Mouse (Mus musculus) CD4-positive, CD25-positive, alpha-beta regulatory T cell, adult 2 months (primary cell): ENCODE data around the gene Angptl3.

ENCODE experiments used
- DNase-seq: peaks from one replicate; pipeline ENCODE4 v3.0.0-alpha.2; 2012; ENCODE audit warnings: low read depth, low spot score

The Angptl3 gene

DNA sequence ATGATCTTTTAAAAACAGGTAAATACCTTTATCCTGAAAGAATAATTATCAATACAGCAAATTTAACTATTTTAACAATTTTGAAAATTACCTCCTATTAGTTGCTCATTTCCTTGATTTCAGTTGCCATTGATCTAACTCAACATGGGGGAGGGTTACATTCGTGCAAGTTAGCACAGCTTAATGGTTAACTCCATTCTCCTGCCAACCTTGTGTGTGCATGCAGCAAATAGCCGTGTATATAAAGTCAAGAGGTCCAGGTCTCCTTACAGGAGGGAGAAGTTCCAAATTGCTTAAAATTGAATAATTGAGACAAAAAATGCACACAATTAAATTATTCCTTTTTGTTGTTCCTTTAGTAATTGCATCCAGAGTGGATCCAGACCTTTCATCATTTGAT lies at the start of gene Angptl3:
TSS of gene Angptl3 (plus strand) at position 269 of the 400 bp plus-strand sequence.
- no peak for DNase-seq

DNA sequence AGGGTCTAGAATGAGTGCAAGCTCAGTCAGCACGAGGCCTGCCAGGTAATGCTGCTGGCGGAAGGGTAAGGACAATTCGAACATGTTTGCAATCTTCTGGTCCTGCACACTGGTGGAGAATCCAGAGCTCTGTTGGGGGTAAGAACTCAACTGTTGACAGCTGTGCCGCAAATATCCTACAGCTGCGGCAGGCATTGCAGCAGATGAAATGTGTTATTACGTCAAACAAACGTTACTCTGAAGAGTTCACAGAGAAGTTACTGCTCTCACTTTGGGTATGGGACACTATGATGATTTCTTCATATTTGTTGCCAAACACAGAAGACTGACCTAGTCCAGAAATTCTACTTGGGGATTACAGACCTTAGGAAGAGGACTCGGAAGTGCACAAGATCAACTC lies 46.1 kb upstream of the Angptl3 start:
- no peak for DNase-seq

DNA sequence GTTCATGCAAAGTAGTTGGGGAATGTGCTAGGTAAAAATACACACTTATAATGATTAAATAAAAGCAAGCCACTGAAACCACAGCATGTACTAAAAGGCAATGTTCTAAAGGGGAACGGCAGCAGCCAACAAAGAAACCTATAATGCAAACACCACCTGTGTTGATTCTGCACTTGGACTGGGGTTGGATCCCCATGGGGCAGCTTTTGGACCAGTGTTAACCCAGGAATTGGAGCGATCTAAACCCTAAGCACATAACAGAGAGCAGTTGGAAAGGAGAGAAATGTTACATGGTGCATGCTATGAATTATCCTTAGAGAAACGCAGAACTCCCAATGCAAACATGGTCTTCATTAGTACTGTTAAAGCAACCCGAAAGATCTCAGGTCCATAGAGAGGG lies 37.3 kb upstream of the Angptl3 start:
- DNase-seq = no peak

DNA sequence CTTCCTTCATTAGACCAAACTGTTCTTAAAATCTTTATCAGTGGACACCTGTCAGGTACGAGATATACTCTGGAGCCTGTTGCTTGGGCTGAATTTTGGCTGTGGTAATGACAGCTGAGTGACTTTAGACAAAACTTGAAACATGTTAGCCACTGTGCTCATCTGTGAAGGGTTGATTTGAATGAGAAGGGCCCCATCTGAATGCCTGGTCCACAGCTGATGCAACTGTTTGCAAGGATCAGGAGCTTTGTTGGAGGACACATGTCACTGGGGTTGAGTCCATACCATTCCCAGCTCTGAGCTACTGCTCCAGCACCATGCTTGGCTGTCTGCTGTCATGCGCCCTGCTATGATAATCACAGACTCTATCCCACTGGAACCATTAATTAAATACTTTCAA lies 25.2 kb upstream of the Angptl3 start:
- DNase-seq = no peak

DNA sequence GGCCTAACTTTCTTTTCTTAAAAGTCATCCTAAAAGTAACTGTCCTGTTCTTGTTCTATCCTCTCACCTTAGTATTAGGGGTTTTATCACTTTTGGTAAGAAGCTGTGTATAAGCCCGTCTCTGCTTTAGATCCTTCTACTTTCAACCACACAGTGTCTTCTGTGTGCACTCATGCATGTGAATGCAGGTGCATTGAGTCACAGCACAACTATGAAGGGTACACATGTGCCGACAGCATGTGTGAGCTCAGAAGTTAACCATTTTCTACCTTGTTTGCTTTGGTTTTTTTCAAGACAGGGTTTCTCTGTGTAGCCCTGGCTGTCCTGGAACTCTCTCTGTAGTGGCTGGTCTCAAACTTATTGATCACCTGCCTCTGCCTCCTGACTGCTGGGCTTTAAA lies 24.4 kb upstream of the Angptl3 start:
- DNase-seq = no peak

DNA sequence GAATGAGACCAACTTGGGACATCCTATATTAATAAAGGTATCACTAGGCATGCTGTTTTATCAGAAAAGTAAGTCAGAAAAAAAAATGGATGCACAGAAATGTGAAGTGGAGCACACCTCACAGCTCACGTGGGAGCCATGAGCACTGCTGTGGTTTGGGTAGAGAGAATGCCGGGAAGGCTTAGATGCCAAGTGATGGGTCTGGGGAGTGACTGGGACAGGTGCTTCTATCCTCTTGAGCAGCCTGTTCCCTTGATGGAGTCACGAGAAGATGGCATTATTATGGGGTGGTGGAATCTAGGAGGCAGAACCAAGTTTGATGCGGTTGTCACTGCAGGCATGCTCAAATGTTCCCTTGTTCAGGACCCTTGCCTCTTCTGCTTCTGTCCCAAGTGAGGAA lies 19.7 kb upstream of the Angptl3 start:
- DNase-seq = no peak

DNA sequence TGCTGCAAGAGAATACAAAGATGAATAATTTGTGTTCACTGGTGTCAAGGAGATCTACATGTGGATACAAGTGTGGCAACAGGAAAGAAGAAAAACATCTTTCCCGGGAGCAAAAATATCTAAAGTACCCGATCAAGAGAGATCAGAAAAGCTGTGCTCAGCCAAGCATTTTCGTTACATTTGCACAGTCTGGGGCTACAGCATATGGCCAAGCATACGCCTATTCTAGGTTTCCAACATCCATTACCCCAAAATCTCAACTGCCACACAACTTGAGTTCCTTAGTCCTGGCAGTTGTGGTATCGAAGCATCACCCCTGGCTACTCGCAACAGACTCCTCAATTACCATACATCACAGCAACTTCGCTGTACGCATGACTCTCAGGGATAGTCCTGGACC lies 8.5 kb upstream of the Angptl3 start:
- no peak for DNase-seq

DNA sequence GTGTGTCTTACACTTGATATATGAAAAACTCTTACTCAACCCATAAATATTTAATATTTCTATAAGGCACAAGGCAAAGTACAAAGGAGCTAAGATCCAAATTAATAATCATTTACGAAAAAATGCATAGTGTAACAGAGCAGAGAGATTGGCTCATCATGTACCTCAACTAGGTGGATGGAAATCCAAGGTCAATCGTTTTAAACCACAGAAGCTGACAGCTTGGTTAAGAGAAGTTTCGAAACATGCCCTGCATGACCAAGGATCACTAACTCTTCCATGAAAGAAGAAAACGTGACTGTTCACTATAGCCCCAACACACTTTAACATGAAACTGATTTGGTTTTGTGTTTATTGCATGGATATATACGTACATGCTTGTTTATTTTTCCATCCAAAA lies 2.4 kb upstream of the Angptl3 start:
- no peak for DNase-seq

DNA sequence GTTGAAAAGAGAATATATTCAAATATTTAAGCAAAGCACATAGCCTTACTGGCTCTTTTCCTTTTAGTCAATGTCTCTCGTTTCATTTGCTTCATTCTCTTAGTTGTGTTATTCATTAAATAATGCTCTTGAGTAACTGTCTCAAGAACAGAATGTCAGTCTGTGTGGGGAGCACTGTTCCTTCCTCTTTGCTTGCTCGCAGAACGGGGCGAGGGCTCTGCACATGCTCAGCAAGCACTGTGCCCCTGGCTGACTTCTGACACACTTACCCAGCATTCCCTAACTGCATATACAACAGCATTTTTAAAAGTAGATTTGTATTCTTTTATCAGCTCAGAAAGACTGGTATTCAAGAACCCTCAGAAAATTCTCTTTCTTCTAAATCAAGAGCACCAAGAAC lies 2.2 kb downstream of the Angptl3 start:
- DNase-seq = no peak

DNA sequence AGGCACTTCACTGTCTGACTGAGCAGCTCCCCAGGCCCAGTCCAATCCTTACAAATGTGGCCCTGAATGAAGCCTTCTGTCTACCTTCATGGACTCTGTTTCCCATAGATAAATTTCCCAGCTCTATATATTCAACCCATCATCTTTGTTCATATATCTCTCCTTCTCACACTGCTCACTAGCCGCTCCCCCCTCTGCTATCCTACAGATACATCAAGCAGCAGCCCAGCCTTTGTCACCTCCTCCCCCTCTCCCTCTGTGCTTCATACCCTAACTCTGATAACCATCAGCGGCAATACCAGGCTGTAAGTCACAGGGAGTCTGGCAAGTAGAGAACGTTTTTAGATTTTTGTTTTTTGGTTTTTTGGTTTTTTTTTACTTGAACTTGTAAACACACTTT lies 14.1 kb downstream of the Angptl3 start:
- DNase-seq = no peak

DNA sequence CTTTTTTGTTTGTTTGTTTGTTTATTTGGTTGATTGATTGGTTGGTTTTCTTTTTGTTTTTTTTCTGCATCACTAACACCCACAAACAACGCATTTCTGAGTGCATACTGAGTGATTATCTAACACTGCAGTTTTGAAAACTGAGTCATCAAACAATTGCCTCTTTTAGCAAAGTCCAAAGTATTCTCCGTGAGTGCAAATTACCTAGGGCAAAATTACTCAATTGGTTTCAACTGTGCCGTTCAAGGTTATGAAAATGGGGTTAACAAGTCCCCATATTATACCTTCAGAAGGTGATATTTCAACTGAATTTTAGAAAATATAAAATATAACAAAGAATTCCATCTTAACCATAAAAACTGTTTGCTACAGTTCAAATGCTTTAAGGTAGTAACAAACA lies 15.7 kb downstream of the Angptl3 start:
- DNase-seq = no peak

DNA sequence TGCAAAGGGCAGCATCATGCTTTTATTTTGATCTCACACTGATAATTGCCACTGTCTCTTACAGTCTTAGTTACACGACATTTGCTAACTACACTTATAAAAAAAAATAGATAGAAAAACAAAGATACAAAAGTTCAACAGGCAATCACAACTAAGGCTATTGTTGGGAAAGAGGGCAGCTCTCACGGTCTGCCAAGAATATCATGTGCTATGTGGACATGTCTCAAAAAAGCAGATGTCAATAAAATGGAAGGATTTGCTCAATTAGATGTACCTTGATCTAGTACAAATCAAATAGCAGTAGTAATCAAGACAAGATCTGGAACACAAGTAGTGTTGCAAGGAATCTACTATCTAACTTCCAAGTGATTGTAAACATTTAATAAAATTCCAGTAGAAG lies 17.8 kb downstream of the Angptl3 start:
- no peak for DNase-seq

DNA sequence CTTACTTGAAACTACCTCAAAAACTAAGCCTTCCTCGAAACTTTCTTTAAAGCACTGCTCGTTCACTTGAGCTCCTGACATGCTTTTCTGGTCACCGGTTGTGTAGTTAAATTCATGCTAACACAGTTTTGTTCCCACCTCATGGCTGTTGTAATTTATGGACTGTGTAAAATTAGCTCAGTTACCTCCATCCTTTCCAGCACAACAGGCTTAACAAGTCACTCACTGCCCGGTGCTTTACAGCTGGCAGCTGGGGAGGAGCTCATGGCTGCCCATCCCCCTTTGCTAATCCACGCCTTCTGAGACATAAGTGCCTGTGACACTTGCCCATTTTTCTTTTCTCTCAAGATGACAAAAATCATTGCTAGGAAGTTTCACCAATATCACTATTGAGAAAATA lies 33.8 kb downstream of the Angptl3 start:
- DNase-seq = no peak

DNA sequence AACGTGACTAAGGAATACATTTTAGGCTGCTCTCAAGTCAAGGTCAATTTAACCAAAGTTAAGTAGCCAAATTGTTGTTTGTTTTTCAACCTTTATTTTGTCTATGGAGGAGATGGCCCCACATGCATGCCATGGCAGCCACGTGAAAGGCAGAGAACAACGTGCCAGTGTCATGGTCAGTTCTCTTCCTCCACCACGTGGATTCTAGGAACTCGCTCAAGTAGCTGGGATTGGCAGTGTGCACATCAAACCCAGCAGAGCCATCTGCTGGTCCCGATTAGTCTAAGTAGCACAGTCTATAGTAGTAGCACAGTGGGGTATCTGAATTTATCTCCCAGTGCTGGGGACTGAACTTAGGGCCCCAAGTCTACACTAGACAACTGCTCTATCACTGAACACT lies 38.1 kb downstream of the Angptl3 start:
- DNase-seq = no peak

DNA sequence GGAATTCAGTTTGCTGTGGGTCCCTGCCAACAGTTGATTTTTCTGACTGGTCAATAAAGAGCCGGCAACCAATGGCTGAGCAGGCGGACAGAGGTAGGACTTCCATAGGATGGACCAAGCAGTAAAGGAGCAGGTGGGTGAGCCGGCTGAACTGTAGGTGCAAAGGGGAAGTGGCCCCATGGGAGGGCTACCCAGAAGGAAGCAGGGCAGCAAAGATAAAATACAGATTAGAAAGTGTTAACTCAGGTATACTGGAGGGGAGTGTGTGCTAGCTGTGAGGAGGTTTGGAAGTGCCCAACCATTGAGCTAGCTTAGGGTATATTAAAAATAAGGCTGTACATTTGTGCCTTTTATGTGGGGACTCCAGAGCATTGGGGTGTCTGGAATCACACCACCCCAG lies 47.3 kb downstream of the Angptl3 start:
- DNase-seq = no peak

DNA sequence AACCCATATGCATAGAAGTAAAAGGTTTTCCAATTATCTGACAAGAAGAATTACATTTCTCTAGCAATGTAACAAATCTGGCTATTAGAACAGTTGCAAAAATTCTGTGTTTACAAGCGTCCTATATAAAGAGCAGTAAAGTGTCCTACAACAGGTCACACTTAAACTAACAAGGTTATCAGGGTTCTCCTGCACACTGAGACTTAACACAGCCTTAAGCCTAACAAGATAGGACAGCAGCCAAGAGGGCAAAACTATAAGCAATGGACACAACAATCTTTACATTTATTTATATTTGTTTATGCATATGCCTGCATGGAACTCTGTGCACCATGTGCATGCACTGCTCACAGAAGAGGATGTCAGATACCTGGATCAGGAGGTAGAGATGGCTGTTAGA lies 50.4 kb downstream of the Angptl3 start:
- DNase-seq = no peak

DNA sequence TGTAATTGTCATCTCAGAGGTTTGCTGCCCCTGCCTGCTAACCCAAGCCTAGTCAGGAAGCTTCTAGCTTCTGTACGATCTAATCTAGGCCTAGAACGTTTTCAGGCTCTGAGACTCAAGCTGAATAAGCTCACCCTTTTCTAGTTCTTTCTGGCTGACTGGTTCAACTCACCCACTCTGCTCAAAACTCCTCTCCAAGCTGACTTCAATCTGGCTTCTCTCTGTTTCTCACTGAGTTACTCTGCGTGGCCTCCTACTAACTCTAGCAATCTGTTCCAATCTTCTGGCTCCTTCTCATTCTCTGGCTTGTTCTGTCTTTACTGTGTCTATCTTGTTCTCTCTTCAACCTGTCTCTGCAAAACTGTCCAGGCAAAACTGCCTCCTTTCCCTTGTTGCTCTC lies 53.1 kb downstream of the Angptl3 start:
- no peak for DNase-seq

DNA sequence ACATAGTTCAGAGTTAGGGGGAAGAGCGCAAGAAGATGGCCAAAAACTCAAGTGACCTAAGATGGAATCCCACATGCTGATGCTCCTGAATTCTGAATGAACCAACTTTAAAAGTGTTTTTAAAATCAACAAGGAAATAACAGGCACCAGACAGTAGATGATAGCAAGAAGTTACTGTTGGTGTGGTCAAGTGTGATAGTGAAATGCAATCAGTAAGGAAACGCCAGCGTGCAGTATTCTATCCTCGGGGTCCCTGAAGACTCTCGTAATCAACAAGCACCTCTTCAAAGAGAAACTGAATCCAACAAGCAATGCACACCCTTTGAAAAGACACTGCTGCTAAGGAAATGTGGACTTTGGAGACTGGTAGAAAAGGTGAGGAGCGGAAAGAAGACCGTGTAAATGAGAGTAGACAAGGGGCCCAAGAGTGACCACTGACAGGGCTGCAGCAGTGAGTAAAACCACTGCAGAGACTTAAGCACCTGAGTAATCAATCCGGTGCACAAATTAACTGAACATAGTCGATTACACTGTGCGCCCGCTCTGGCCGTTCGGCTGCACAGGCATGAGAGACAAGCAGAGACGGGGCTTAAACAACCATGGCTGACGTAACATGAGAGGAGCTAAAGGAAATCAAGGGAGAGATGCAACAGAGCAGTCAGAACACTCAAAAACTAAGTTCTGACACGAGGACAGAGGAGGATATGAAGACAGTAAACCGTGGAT lies 57.2 kb downstream of the Angptl3 start:
- DNase-seq = no peak

DNA sequence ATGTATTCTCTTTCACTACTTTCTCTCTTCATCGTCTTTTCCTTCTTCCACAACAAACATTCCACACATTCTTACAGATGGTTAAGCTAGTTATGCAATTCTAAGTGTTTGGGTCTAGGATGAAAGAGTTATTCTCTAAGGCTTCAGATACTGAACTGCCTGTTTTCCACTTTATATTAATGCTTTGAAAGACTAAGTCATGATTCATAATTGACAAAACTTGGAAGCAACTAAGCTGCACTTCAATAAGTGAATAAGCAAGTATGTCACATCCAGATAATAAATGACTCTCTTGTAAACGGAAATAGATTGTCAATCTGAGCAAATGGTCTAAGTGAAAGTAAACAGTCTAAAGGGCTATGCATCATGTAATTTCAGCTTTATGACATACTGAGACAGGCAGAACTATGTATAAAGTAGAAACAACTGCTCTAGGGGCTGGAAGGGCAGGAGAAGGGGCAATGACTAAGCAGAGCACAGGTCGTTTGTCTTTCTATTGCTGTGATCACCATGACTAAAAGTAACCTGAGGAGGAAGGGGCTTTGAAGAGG lies 60.5 kb downstream of the Angptl3 start:
- no peak for DNase-seq

DNA sequence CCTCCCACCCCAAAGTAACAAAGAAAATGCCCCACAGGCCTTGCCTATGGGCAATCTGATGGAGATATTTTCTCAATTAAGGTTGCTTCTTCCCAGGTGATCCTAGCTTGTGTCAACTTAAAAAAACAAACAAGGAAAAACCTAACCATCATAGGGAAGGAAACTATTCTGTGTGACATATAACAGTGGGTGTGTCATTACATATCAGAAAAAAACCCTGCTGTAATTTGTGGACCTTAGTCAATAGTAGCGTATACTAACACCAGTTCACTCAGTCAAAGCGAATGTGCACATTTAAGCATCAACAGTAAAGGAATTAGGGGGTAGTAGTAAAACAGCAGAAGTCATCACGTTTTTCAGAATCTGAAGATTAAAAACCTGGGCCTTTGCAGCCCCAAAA lies 61.0 kb downstream of the Angptl3 start:
- no peak for DNase-seq
